Mouse (Mus musculus) heart, adult 10 weeks (tissue): ENCODE results near the gene Lipf. TPM values are rescaled to one million over a fixed set of nuclear protein-coding genes. Genes with fewer than 3 reads are reported as not detected.

Experiments used
- polyA plus RNA-seq: library from polyadenylated mRNA; stranded (reverse); fragments of 350-450 nt; fragmentation: Illumina TruSeq; extraction: RNeasy Lipid Tissue Mini Kit (QIAGEN cat#74804); gene quantifications from one replicate; pipeline ENCODE4 v1.2.3, GENCODE M21; 2014; ENCODE audit warnings: low read depth, low replicate concordance

The Lipf gene
- not detected for polyA plus RNA-seq

GRCm38 (mm10) chr19:33960887-33961286 is at the start of gene Lipf:
TSS of gene Lipf (plus strand) at chr19:33961187.

DNA sequence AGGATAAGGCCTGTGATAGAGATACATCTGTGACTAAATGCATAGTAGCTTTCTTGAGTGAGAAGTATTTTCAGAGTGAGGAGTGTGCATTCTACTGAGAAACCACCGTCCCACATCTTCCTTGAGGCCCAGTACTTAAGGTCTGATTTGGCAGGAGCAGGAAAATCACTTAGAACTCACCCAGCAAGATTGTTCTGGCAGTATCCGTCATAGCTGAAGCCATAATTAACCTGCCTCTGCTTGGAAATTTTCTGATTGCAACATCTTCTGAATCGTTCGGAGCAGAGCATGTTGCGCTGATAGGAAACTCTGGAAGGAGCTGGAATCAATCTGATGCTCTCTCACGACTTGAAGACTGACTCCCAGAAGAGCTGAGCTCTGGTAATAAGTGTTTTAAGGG is 47.0 kb downstream of the Lipf start, which contains the start of gene Lipk:
Lipk (plus strand) TSS at position 289 of the 400 bp plus-strand sequence.

Other genes with a start within 250 kb of the Lipf start
- 0.39 TPM for gene Lipo2, start 209.8 kb upstream of the Lipf start, polyA plus RNA-seq
- 11.1 TPM for gene Lipo3, start 199.2 kb upstream of the Lipf start, polyA plus RNA-seq
- not detected for gene Lipo1, start 173.7 kb upstream of the Lipf start, polyA plus RNA-seq
- not detected for gene Lipk, start 47.1 kb downstream of the Lipf start, polyA plus RNA-seq
- not detected for gene Lipn, start 106.2 kb downstream of the Lipf start, polyA plus RNA-seq
- gene Lipm, start 139.7 kb downstream of the Lipf start, polyA plus RNA-seq, result not detected
- gene Ankrd22, start 204.9 kb downstream of the Lipf start, polyA plus RNA-seq, result not detected
- gene Stambpl1, start 231.0 kb downstream of the Lipf start, polyA plus RNA-seq, result 2.9 TPM